Mouse (Mus musculus) liver, embryonic 14.5 days (tissue): Measurements from ENCODE around the gene Map10. TPM values are rescaled to one million over a fixed set of nuclear protein-coding genes. Genes with fewer than 3 reads are reported as not detected.

Experiments used
- ATAC-seq: fragments of 200-750 bp; cut with Nextera tagmentation; 2 replicates; pipeline ENCODE4 v1.8.0; 2017; ENCODE audit warnings: moderate number of reproducible peaks, mild to moderate bottlenecking, moderate library complexity; ENCODE audit not compliant: insufficient read depth
- DNase-seq, 3 experiments: peaks; one replicate each; pipeline ENCODE4 v3.0.0-alpha.2; 2012 to 2013; ENCODE audit warnings: low read depth in 3 of 3, low spot score in 3 of 3
- H3K27ac ChIP-seq: fragments of 300-500 bp; sonication (generic); 2 replicates; pipeline ENCODE4 v1.5.1; 2014; ENCODE audit warnings: moderate library complexity, mild to moderate bottlenecking, control low read depth, inconsistent platforms
- H3K27me3 ChIP-seq: fragments of 300-500 bp; sonication (generic); 2 replicates; pipeline ENCODE4 v1.6.1; 2014; ENCODE audit warnings: mild to moderate bottlenecking, low read length, moderate library complexity; ENCODE audit not compliant: control insufficient read depth, insufficient read depth
- H3K36me3 ChIP-seq: fragments of 300-500 bp; sonication (generic); replicated peaks from 2 replicates; pipeline ENCODE4 v1.6.1; 2014; ENCODE audit warnings: low read depth; ENCODE audit not compliant: control insufficient read depth, insufficient read depth
- H3K4me1 ChIP-seq, 2 experiments: fragments of 200-500 bp in 1 of 2; fragments of 300-500 bp in 1 of 2; sonication (generic) in 1 of 2; replicated peaks; 2 replicates each; pipeline ENCODE4 v1.6.1; 2012 to 2014; ENCODE audit warnings: antibody characterized with exemption in 1 of 2, inconsistent platforms in 1 of 2, low read length in 1 of 2; ENCODE audit not compliant: control insufficient read depth in 2 of 2, insufficient read depth in 2 of 2
- H3K4me2 ChIP-seq: fragments of 300-500 bp; sonication (generic); 2 replicates; pipeline ENCODE4 v1.6.1; 2014; ENCODE audit warnings: low read depth, mild to moderate bottlenecking, control low read depth, moderate library complexity
- H3K4me3 ChIP-seq, 2 experiments: fragments of 200-500 bp in 1 of 2; fragments of 300-500 bp in 1 of 2; sonication (generic) in 1 of 2; 2 replicates each; pipeline ENCODE4 v1.5.1; 2012 to 2014; ENCODE audit warnings: low read depth in 2 of 2, low read length in 2 of 2, mild to moderate bottlenecking in 2 of 2, control low read depth in 1 of 2, inconsistent platforms in 1 of 2, moderate library complexity in 1 of 2; ENCODE audit not compliant: insufficient read depth in 1 of 2
- H3K9ac ChIP-seq: fragments of 300-500 bp; sonication (generic); replicated peaks from 2 replicates; pipeline ENCODE4 v1.6.1; 2014; ENCODE audit warnings: mild to moderate bottlenecking, control low read depth, moderate library complexity
- H3K9me3 ChIP-seq: fragments of 300-500 bp; sonication (generic); 2 replicates; pipeline ENCODE4 v1.6.1; 2016; ENCODE audit warnings: low read length, mixed read lengths; ENCODE audit not compliant: control insufficient read depth
- CTCF ChIP-seq: IDR thresholded peaks from 2 replicates; pipeline ENCODE4 v1.5.1; 2016; ENCODE audit warnings: antibody characterized with exemption, low read depth, control low read depth
- EP300 ChIP-seq: IDR thresholded peaks from 2 replicates; pipeline ENCODE4 v1.6.1; 2016; ENCODE audit warnings: antibody characterized with exemption, low read depth
- WGBS: fragments of 180-500 bp; shearing (Covaris S2); extraction: QIAGEN DNeasy Blood & Tissue Kit; methylation state at CpG from one replicate; pipeline ENCODE4 v1.1.7; 2014; ENCODE audit not compliant: insufficient replicate concordance; 5-methylcytosine and 5-hydroxymethylcytosine counted together
- polyA plus RNA-seq, 2 experiments: library from polyadenylated mRNA; depleted of rRNA in 1 of 2; stranded (reverse) in 1 of 2; unstranded in 1 of 2; fragments of >200 nt; fragmentation: Nextera tagmentation in 1 of 2; extraction: Ambion mirVana in 1 of 2; gene quantifications; 2 replicates each; pipeline versions ENCODE4 v1.2.1 to v1.2.3; 2012 to 2014

The Map10 gene
- polyA plus RNA-seq, 2 experiments, result 0.28 to 0.89 TPM

- H3K27me3 ChIP-seq, result no peaks in the 10 kb centered on the region
- peaks cover 0 to 4% of the 10 kb centered on the region in 2 experiments; a peak in 1 of 4 replicates for H3K4me1 ChIP-seq
- no peak overlapping the region for H3K9ac ChIP-seq
- no peaks in the 10 kb centered on the region for H3K9me3 ChIP-seq
- no peak overlapping the region for H3K4me3 ChIP-seq
- WGBS, result 67% methylated on average over 9 of the region's 9 CpGs
- ATAC-seq, result no peak
- no peaks in the 10 kb centered on the region for H3K36me3 ChIP-seq
- no peak overlapping the region for H3K4me2 ChIP-seq
- DNase-seq, result no peak
- no peak overlapping the region for H3K27ac ChIP-seq
- TF ChIP-seq CTCF, result no peak
- no peak for TF ChIP-seq EP300
These were observed 16.7 kb downstream of the Map10 start for GRCm38 (mm10) chr8:125686221-125686865.

DNA sequence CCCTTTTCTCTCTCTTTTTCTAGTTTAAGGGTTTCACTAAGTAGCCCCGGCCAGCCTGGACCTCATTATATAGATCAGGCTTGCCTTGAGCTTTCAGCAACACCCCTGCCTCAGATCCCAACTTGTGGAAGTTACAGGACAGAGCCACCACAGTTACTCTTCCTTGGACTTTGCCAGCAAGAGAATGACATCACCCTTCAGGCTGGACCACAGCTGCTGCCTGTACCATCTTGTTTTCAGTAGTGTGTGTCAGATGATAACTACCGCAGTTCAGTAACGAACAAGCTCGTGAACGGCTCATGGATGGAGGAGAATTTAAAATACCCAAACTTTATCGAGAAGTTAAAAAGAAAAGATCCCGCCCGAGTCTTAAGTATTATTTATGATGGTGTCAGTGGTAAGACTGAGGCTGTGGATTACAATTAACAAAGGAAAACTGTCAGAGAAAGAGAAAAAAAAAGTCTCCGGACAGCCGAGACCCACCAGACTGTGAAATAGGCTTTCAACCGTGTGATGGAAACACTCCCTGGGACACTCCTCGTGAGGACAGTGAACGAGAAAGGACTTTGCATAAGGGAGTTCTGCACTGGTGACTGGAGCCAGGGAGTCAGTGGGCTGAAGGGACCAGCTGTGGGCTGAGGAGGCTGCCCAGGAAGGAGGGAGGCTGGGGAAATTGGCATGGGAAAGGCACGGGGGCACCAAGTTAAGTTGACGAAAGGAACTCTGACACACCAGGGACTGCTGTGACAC, 20.7 kb downstream of the Map10 start:
- no peaks in the 10 kb centered on the region for H3K9me3 ChIP-seq
- 55% methylated on average over 15 of the region's 15 CpGs for WGBS

DNA sequence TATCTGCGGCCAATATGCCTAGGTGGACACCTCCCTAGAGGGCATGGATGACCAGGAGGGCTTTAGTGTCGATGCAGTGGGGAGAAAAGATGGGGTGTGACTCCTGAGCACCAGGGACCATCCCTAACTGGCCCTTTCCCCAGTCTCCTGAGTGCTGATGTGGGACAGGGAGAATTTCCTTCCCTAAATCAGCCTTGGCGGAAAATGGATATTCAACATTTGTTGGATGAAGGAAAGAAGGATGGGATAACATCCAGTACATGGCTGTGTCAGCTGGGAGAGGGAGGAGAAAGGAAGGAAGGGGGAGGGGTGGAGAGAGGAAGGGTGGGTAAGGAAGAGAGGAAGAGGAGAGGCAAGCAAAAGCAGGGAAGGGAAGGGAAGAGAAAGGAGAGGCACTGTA, 21.3 kb downstream of the Map10 start:
- ATAC-seq, result no peak
- WGBS, result 43% methylated on average over 3 of the region's 3 CpGs
- H3K4me3 ChIP-seq, result no peak overlapping the region
- no peak for TF ChIP-seq CTCF
- no peak for TF ChIP-seq EP300
- DNase-seq, result no peak
- no peak overlapping the region for H3K27ac ChIP-seq
- H3K27me3 ChIP-seq, result no peaks in the 10 kb centered on the region
- H3K9me3 ChIP-seq, result no peaks in the 10 kb centered on the region
- peaks cover 0 to 2% of the 10 kb centered on the region in 2 experiments; a peak in 1 of 4 replicates for H3K4me1 ChIP-seq
- H3K9ac ChIP-seq, result no peak overlapping the region
- H3K4me2 ChIP-seq, result no peak overlapping the region
- no peaks in the 10 kb centered on the region for H3K36me3 ChIP-seq

More for the DNA sequence above, 20.7 kb downstream of the Map10 start:
- DNase-seq (no peak), ATAC-seq (no peak)
- Histone ChIP-seq H3K4me2 (no peak overlapping the region), H3K4me1 (peaks cover 0 to 5% of the 10 kb centered on the region in 2 experiments; a peak in 1 of 4 replicates), H3K27ac (no peak overlapping the region), H3K4me3 (no peak overlapping the region), H3K27me3 (no peaks in the 10 kb centered on the region), H3K9ac (no peak overlapping the region), H3K36me3 (no peaks in the 10 kb centered on the region)
- no peak for TF ChIP-seq CTCF
- no peak for TF ChIP-seq EP300

GRCm38 (mm10) chr8:125692447-125692846, 22.8 kb downstream of the Map10 start:
- DNase-seq (no peak), ATAC-seq (no peak)
- Histone ChIP-seq H3K27me3 (no peaks in the 10 kb centered on the region), H3K9me3 (no peaks in the 10 kb centered on the region), H3K4me1 (peaks cover 0 to 2% of the 10 kb centered on the region in 2 experiments; a peak in 1 of 4 replicates), H3K36me3 (no peaks in the 10 kb centered on the region), H3K9ac (no peak overlapping the region), H3K27ac (no peak overlapping the region), H3K4me2 (no peak overlapping the region), H3K4me3 (no peak overlapping the region)
- 48% methylated on average over 5 of the region's 5 CpGs for WGBS
- TF ChIP-seq CTCF (no peak), EP300 (no peak)

- DNase-seq (no peak), ATAC-seq (peak; percentile 51; the same call in 1 of the 2 replicates)
- WGBS, result 70% methylated on average over 3 of the region's 3 CpGs
- TF ChIP-seq EP300 (no peak), CTCF (no peak)
- no peaks in the 10 kb centered on the region for H3K9me3 ChIP-seq
- H3K27ac ChIP-seq, result no peak overlapping the region
- H3K36me3 ChIP-seq, result no peaks in the 10 kb centered on the region
- no peak overlapping the region for H3K4me2 ChIP-seq
- H3K9ac ChIP-seq, result no peak overlapping the region
- H3K27me3 ChIP-seq, result no peaks in the 10 kb centered on the region
- no peak overlapping the region for H3K4me3 ChIP-seq
- H3K4me1 ChIP-seq, result peaks cover 0 to 2% of the 10 kb centered on the region in 2 experiments; a peak in 1 of 4 replicates
These were observed 23.6 kb downstream of the Map10 start for GRCm38 (mm10) chr8:125693197-125693596.
